Mouse (Mus musculus) common myeloid progenitor, adult 5-6 weeks (primary cell): ENCODE results near the gene Zswim4. TPM values are rescaled to one million over a fixed set of nuclear protein-coding genes. Genes with fewer than 3 reads are reported as not detected.

Source experiments
- ATAC-seq: replicated peaks from 2 replicates; pipeline ENCODE4 v1.8.0; 2016; ENCODE audit warnings: low read depth, mild to moderate bottlenecking, moderate TSS enrichment, inconsistent platforms; ENCODE audit not compliant: poor library complexity, severe bottlenecking
- total RNA-seq: library from RNA; stranded (forward); fragments of 200-1000, 187-1606 nt; gene quantifications from 2 replicates; pipeline ENCODE4 v1.2.3, GENCODE M21; 2017

Gene Zswim4
- total RNA-seq, 1 experiment from 2014 or later = 6.9 TPM

DNA sequence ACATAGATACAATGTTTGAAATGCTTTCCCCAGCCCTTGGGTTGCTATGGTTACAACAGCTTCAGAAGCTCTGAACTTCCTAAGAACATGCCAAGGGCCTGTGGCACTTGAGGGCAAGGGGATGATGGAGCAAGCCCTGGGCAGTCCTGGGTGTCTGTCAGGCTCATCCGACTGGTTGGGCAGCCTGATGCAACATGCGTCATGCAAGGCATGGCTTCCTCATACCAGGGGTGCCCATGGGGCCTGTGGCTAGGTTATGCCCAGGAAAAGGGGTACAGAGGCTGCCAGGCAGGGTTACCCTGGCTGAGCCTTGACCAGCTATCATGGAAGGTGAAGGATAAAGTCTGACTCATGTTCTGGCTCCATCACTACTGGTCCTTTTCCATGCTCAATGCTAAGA is 3.8 kb downstream of the Zswim4 start:
- no peak for ATAC-seq

DNA sequence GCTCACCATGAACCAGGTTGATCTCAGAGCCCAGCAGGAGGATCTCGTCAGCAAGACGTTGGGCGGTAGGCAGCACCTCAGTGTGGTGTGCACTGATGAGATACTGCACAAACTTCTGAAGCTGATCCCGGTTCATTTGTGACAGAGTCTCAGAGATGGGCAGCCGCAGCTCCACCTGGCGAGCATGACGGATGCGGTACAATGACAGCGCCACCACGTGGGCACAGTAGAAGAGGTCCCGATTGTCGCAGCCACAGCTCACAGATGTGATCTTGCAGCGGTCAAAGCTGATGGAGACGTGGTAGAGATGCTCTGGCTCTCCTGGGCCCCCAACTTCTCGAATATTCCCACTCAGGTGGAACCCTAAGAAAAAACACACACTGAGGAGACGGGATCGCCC is 6.1 kb downstream of the Zswim4 start:
- 0 out of 2 replicates have a peak, but pooled peaks have one; percentile 18 for ATAC-seq

- ATAC-seq = 0 out of 2 replicates have a peak, but pooled peaks have one; percentile 21
Measured at GRCm38 (mm10) chr8:84223322-84224029, 13.4 kb downstream of the Zswim4 start.

- peak; percentile 80 for ATAC-seq
Measured at GRCm38 (mm10) chr8:84222566-84223165, 14.2 kb downstream of the Zswim4 start.

DNA sequence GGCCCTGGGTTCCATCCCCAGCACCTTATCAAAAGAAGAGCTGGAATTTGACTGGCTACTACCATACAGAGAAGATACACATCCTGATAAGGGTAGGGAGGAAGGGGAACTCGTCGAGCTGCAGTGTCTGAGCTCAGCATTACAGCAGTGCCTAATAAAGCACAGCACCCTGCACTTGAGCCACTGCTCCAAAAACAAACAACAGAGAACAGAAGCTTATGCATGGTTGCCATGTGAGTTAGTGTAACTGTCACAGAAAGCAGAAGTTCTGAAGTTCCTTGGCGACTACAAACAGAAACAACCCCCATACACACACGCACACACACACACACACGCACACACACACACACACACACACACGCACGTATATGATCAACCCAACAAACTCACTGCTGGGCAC is 16.8 kb downstream of the Zswim4 start:
- peak; percentile 46 for ATAC-seq

GRCm38 (mm10) chr8:84218143-84218542 is 18.7 kb downstream of the Zswim4 start:
- no peak for ATAC-seq

- no peak for ATAC-seq
Measured at GRCm38 (mm10) chr8:84217206-84217605, 19.6 kb downstream of the Zswim4 start.

GRCm38 (mm10) chr8:84213277-84213676 is 23.6 kb downstream of the Zswim4 start:
- no peak for ATAC-seq

GRCm38 (mm10) chr8:84211881-84212563 is 24.8 kb downstream of the Zswim4 start:
- ATAC-seq = no peak

DNA sequence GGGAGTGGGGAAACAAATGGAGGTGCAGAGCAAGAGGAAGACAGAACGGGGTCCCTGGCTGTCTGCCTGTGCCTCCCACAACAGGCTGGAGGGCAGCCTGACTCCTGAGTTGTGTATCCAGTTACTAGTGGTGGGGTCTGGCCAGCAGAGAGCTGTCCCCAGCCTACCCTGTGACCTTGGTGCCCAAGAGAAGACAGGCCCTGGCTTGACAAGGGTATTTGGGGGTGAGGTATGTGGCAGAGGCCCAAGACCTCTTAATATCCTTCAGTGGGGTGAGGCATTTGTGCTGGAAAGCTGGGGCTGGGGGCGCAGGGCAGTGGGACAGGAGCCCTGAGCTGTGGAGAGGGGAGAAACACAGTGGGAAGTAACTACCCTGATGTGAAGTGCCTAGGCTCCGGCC is 25.7 kb downstream of the Zswim4 start:
- no peak for ATAC-seq

- ATAC-seq = peak; percentile 45; the same call in 1 of the 2 replicates
Measured at GRCm38 (mm10) chr8:84210167-84210791, 26.6 kb downstream of the Zswim4 start.

DNA sequence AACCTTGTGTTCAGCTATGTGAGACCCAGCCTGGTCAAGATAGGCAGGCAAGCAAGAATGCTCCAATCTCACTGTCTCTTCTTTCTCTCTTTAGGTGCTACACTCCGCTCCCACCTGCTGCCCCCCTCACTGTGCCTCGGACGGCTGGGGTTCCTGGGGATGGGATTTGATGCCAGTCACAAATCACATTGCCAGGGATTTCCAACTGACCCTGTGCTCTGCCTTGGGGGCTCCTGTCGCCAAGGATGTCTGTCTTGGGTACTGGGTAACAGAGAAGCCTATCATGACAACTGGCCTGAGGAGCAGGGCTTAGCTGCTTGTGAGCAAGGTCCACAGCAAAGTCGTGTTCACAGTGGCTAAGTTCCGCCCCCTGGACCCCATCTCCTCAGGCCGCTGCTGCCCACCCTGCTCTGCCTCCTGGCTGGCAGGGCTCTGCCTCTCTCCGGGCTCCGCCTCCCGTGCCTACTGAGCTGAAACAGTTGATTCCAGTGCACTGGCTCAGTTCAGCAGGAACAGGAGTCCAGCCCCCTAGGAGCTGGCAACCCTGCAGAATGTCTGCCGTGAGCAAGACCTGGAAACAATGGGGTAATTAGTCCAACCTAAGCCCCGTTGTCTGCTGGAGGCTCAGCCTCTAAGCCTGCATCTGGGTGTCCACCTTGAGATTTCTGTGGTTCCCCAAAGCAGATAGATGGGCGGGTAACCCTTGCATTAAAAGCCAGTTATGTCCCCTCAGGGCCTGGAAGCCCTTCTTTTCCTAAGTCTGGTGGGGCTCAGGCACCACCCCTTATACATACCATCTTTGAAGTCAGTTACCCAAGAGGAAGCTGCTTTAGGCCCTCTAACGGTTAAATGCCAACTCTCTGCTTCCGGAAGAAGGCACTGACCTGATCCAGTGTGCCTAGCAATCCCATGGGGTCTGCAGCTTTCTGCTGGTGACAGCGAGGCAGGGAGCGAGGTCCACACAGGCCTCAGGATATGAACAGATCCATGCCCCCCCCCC is 28.2 kb downstream of the Zswim4 start:
- peak; percentile 15; the same call in 1 of the 2 replicates for ATAC-seq

DNA sequence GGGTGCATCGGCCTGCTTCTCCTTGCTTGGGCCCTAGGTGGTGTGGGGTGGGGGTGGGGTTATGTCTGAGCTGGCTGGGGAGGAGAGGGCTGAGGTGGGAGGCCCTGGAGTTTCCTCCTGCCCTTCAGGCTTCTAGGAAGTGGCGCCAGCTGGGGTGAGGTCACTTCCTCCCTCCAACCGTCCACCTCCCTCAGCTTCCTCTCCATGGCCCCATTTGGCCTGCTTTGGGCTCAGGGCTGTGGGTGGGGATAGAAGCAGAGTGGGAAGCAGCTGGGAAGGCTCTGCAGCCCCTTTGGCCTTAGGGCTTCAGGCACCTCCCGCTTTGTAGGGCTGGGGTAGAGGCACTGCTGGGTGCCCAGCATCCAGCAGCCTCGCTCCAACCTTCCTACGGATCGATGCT is 29.0 kb downstream of the Zswim4 start:
- ATAC-seq = peak; percentile 51

DNA sequence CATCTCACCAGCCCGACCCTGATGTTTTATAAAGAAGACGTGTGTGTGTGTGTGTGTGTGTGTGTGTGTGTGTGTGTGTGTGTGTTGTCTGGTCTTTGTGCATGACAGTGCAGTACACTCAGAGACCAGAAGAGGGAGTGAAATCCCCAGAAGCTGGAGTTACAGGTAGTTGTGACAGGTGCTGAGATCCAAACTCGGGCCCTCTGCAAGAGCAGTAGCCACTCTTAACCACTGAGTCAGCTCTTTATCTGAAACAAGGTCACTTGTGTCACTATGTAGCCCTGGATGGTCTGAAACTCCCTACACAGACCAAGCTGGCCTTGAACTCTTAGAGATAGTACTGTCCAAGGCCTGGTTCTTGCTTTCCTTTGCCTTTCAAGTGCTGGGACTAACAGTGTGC is 30.2 kb downstream of the Zswim4 start:
- ATAC-seq = no peak

GRCm38 (mm10) chr8:84205073-84205472 is 31.8 kb downstream of the Zswim4 start:
- ATAC-seq = no peak

GRCm38 (mm10) chr8:84203975-84204772 is 32.7 kb downstream of the Zswim4 start:
- ATAC-seq = peak; percentile 31

DNA sequence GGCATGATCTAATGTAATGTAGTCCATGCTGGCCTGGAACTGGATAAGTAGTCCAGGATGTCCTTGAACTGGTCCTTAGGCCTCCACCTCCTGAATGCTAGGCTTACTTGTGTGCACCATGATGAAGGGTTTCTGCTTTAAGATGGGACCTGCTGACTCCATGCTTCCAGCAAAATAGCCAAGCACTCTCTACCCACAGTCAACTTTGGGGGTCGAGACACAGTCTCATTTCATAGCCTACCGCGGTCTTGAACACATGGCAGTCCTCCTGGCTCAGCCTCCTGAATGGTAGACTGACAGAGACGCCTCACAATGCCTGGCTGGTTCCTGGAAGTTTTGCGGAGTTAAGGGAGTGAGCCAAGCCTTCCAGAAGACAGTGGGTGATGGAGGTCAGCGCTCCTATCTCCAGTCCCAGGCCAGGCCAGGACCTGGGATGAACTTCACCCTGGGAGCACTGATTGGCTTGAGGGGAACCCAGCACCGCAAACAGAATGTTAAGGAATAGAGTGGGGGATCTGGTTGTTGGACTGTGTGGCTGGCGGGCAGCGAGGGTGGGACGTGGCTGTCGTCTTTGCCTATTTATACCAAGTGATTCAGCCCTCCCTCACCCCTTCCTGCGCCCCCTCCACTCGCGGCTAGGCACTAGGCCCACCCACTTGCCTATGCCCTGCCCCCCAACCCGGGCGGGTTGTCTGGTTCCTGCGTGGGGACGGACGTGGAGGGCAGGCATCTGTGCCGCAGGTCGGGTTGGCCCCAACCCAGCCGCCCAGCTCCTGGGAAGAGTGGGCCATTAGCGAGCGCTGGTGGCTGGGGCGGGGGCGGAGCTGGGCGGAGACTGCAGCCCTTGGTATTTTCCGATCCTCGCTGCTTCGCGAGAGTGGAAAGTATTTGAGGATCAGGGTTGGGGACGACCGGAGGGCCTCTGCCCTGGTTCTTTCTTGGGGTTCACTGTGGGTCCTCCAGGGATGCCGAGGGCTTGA is 33.6 kb downstream of the Zswim4 start:
- peak; percentile 34 for ATAC-seq

DNA sequence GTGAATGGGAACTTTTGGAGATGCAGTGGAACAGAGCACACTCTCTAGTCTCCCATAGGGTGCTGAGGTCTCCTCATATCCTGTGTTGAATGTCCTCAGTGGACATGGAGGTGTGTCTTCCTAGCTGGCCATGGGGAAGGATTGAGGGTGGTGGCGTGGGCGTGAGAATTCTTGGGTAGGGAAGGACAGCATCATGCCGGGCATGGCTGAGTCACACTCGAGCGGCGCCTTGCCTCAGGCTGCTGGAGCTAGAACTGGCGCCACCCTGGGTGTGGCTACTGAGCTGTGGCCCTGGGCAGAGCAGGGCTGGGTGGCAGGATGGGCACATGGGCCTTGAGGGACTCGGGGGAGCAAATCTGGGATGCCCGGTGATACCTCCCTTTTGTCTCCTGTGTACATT is 34.4 kb downstream of the Zswim4 start:
- ATAC-seq = no peak
